Mouse (Mus musculus) small intestine, adult 2 months (tissue): ENCODE data around the gene Ipo11. TPM values are rescaled to one million over a fixed set of nuclear protein-coding genes. Genes with fewer than 3 reads are reported as not detected.

Experiments
- H3K27ac ChIP-seq: fragments of 200-500 bp; 2 replicates; pipeline ENCODE4 v1.5.1; 2012; ENCODE audit warnings: low read depth, low read length, control low read depth, inconsistent platforms; ENCODE audit not compliant: insufficient read depth
- H3K27me3 ChIP-seq: fragments of 200-500 bp; 2 replicates; pipeline ENCODE4 v1.6.1; 2012; ENCODE audit warnings: mild to moderate bottlenecking, moderate library complexity, low read length, inconsistent platforms; ENCODE audit not compliant: control insufficient read depth, insufficient read depth
- H3K36me3 ChIP-seq: fragments of 200-500 bp; 2 replicates; pipeline ENCODE4 v1.6.1; 2012; ENCODE audit warnings: mild to moderate bottlenecking, low read length, control low read depth, inconsistent platforms; ENCODE audit not compliant: control insufficient read depth, insufficient read depth
- H3K4me1 ChIP-seq: fragments of 200-500 bp; 2 replicates; pipeline ENCODE4 v1.6.1; 2012; ENCODE audit warnings: low read length, inconsistent platforms, mixed read lengths; ENCODE audit not compliant: control insufficient read depth, insufficient read depth, insufficient read length
- H3K4me3 ChIP-seq: fragments of 200-500 bp; 2 replicates; pipeline ENCODE4 v1.5.1; 2012; ENCODE audit warnings: low read depth, mild to moderate bottlenecking, control low read depth, inconsistent platforms, low read length, moderate library complexity
- CTCF ChIP-seq: fragments of 200-500 bp; IDR thresholded peaks from 2 replicates; pipeline ENCODE4 v1.5.1; 2012; ENCODE audit warnings: low read depth, mild to moderate bottlenecking, control low read depth, inconsistent platforms, low read length, moderate library complexity, mixed read lengths; ENCODE audit not compliant: insufficient replicate concordance, insufficient read length; ENCODE audit errors: extremely low read depth
- POLR2A ChIP-seq: fragments of 200-500 bp; IDR thresholded peaks from 2 replicates; pipeline ENCODE4 v1.6.1; 2012; ENCODE audit warnings: low read depth, mild to moderate bottlenecking, control low read depth, inconsistent platforms, low read length, moderate library complexity
- WGBS: fragments of 180-500 bp; shearing (Covaris S2); methylation state at CpG from one replicate; pipeline ENCODE4 v1.1.7; 2018; 5-methylcytosine and 5-hydroxymethylcytosine counted together
- polyA plus RNA-seq: library from polyadenylated mRNA; depleted of rRNA; stranded (reverse); fragments of >200 nt; gene quantifications from 2 replicates; pipeline ENCODE4 v1.2.3, GENCODE M21; 2012; rRNA removed

The Ipo11 gene
- polyA plus RNA-seq, 1 experiment: 5.6 TPM

DNA sequence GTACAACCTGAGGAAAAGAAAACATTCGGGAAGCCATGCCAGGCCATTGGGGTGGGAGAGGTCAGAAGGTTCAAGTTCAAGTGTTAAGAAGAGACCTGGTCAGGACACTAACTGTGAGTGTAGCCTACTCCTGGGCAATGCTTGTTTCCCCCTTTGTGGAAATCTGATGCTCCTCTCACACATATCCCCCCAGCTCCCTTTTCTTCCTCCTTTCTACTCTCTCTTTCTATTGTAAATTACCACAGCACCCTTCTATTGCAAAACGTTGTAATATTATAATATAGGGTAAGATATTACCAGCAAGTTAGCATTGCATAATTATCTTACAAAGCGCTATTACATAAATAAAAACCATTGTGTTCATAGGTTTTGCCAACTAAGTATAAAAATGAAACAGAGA lies 182.5 kb downstream of the Ipo11 start:
- no peak overlapping the region for H3K4me3 ChIP-seq
- H3K4me1 ChIP-seq: no peaks in the 10 kb centered on the region
- H3K27ac ChIP-seq: no peak overlapping the region
- WGBS: 80% methylated on average over 3 of the region's 3 CpGs
- TF ChIP-seq POLR2A (no peak), CTCF (no peak)
- no peaks in the 10 kb centered on the region for H3K36me3 ChIP-seq
- no peaks in the 10 kb centered on the region for H3K27me3 ChIP-seq

DNA sequence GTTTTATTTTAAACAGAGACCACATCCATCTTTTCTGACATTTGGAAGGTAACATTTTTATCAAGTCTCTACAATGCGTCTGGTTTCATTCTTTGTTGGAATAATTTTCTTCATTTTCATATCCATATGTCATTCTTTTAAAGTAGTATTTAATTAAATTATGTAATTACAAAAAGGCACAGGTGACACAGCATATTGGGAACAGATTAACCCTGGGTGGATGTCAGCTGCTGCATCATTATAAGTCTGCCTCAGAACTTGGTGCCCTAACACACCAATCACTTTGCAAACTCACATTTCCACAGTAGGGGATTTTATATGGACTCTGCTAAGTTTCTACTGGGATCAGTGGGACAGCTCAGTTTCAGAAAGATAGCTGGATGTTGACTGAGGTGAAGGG lies 184.8 kb downstream of the Ipo11 start:
- 90% methylated on average over 1 of the region's 1 CpGs for WGBS

DNA sequence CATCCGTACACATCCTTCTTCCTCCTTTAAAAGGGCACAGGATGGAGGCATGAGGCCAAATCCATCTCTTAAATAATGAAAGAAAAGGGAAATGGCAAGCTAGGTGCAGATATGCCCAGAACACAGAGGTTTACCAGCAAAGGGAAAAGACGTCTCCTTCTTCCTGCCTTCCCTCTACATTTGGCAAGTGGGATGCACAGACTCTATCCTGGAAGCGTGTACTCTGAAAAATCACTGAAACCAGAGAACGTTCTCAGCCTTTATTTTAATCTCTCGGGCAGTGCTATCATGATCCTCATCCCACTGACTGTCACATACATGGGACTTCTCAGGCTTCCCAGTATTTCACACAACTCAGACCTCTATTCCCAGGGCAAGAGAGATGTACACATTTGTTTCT lies 189.9 kb downstream of the Ipo11 start:
- Histone ChIP-seq H3K27ac (no peak overlapping the region), H3K4me3 (no peak overlapping the region), H3K4me1 (no peaks in the 10 kb centered on the region), H3K27me3 (no peaks in the 10 kb centered on the region), H3K36me3 (no peaks in the 10 kb centered on the region)
- no peak for TF ChIP-seq CTCF
- TF ChIP-seq POLR2A: no peak
- 72% methylated on average over 5 of the region's 5 CpGs for WGBS

More for the DNA sequence above, 184.8 kb downstream of the Ipo11 start:
- TF ChIP-seq POLR2A (no peak), CTCF (no peak)
- H3K27me3 ChIP-seq: no peaks in the 10 kb centered on the region
- H3K36me3 ChIP-seq: no peaks in the 10 kb centered on the region
- no peak overlapping the region for H3K4me3 ChIP-seq
- no peak overlapping the region for H3K27ac ChIP-seq
- H3K4me1 ChIP-seq: no peaks in the 10 kb centered on the region

DNA sequence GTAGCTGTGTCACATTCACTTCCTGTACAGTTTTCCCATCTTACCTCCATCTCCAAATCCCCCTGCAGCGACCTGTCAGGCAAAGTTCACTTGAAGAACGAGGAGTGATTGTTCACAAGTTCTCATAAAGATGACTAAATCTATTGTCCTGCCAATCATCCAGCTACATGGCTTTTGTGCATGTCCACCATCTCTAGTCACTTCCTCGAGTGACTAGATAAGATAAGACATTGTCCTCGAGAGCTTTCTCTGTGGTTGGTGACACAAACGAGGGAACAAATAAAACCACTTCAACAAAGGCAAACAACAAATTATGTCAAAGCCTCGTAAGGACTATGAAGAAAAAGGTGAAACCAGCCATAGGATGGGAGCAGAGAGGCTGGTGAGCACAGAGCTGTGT lies 191.6 kb downstream of the Ipo11 start:
- WGBS: 27% methylated on average over 6 of the region's 6 CpGs
- no peaks in the 10 kb centered on the region for H3K27me3 ChIP-seq
- H3K4me3 ChIP-seq: no peak overlapping the region
- no peak for TF ChIP-seq POLR2A
- no peak for TF ChIP-seq CTCF
- H3K36me3 ChIP-seq: no peaks in the 10 kb centered on the region
- H3K4me1 ChIP-seq: no peaks in the 10 kb centered on the region
- no peak overlapping the region for H3K27ac ChIP-seq

Other genes with a start within 250 kb of the Ipo11 start
- gene Dimt1, start 10.2 kb upstream of the Ipo11 start, polyA plus RNA-seq: 0.46 and 0.60 TPM in 2 replicates
- 0.32 and 0.95 TPM in 2 replicates for gene Kif2a, start 85.2 kb upstream of the Ipo11 start, polyA plus RNA-seq